Mouse (Mus musculus) hindbrain, embryonic 14.5 days (tissue): ENCODE results near the gene Morc3. TPM values are rescaled to one million over a fixed set of nuclear protein-coding genes. Genes with fewer than 3 reads are reported as not detected.
"Not testable (repeated sequence)": the region's sequence is repeated elsewhere in the genome, so short reads cannot be mapped to it uniquely, and the experiment has no call there.

Experiments
- ATAC-seq: fragments of 200-750 bp; cut with Nextera tagmentation; 2 replicates; pipeline ENCODE4 v1.8.0; 2017; ENCODE audit warnings: moderate number of reproducible peaks, mild to moderate bottlenecking, moderate TSS enrichment, moderate library complexity; ENCODE audit not compliant: low FRiP score
- DNase-seq: peaks from one replicate; pipeline ENCODE4 v3.0.0-alpha.2; 2015; ENCODE audit warnings: low spot score
- H3K27ac ChIP-seq: fragments of 300-500 bp; sonication (generic); 2 replicates; pipeline ENCODE4 v1.5.1; 2014; ENCODE audit warnings: mild to moderate bottlenecking, moderate library complexity
- H3K27me3 ChIP-seq: fragments of 300-500 bp; sonication (generic); 2 replicates; pipeline ENCODE4 v1.6.1; 2014; ENCODE audit warnings: mild to moderate bottlenecking, low read length, mixed read lengths; ENCODE audit not compliant: control insufficient read depth, insufficient read depth
- H3K36me3 ChIP-seq: fragments of 300-500 bp; sonication (generic); replicated peaks from 2 replicates; pipeline ENCODE4 v1.6.1; 2014; ENCODE audit not compliant: control insufficient read depth, insufficient read depth
- H3K4me1 ChIP-seq: fragments of 300-500 bp; sonication (generic); replicated peaks from 2 replicates; pipeline ENCODE4 v1.6.1; 2014; ENCODE audit warnings: antibody characterized with exemption, low read length, mixed read lengths; ENCODE audit not compliant: control insufficient read depth, insufficient read depth
- H3K4me2 ChIP-seq: fragments of 300-500 bp; sonication (generic); replicated peaks from 2 replicates; pipeline ENCODE4 v1.6.1; 2014; ENCODE audit warnings: mild to moderate bottlenecking, moderate library complexity
- H3K4me3 ChIP-seq: fragments of 300-500 bp; sonication (generic); replicated peaks from 2 replicates; pipeline ENCODE4 v1.5.1; 2014; ENCODE audit warnings: mild to moderate bottlenecking, low read length
- H3K9ac ChIP-seq: fragments of 300-500 bp; sonication (generic); 2 replicates; pipeline ENCODE4 v1.6.1; 2014
- H3K9me3 ChIP-seq: fragments of 300-500 bp; sonication (generic); 2 replicates; pipeline ENCODE4 v1.6.1; 2016; ENCODE audit warnings: low read length; ENCODE audit not compliant: control insufficient read depth
- WGBS: fragments of 180-500 bp; shearing (Covaris S2); extraction: QIAGEN DNeasy Blood & Tissue Kit; methylation state at CpG from one replicate; pipeline ENCODE4 v1.1.7; 2014; 5-methylcytosine and 5-hydroxymethylcytosine counted together
- polyA plus RNA-seq: library from polyadenylated mRNA; unstranded; fragments of >200 nt; fragmentation: Nextera tagmentation; extraction: Ambion mirVana; gene quantifications from 2 replicates; pipeline ENCODE4 v1.2.1, GENCODE M21; 2014

The Morc3 gene
- polyA plus RNA-seq, 1 experiment from 2014 or later = 33.6 TPM

GRCm38 (mm10) chr16:93826054-93826453 is 5.9 kb upstream of the Morc3 start:
- H3K4me1 ChIP-seq = no peaks in the 10 kb centered on the region
- 61% methylated on average over 11 of the region's 11 CpGs for WGBS
- no peak for ATAC-seq

GRCm38 (mm10) chr16:93826478-93826877 is 5.4 kb upstream of the Morc3 start:
- 30% methylated on average over 5 of the region's 5 CpGs for WGBS
- not testable (repeated sequence) for H3K4me1 ChIP-seq, DNase-seq, H3K36me3 ChIP-seq, H3K4me3 ChIP-seq, H3K9ac ChIP-seq, H3K27me3 ChIP-seq, H3K27ac ChIP-seq, H3K4me2 ChIP-seq, ATAC-seq
- H3K9me3 ChIP-seq = 0 out of 2 replicates have a peak, but pooled peaks cover 15% of the 10 kb centered on the region

More at GRCm38 (mm10) chr16:93826054-93826453, 5.9 kb upstream of the Morc3 start:
- Histone ChIP-seq H3K9me3 (0 out of 2 replicates have a peak, but pooled peaks cover 15% of the 10 kb centered on the region), H3K36me3 (no peaks in the 10 kb centered on the region), H3K9ac (no peak overlapping the region), H3K4me3 (no peak overlapping the region), H3K27ac (no peak overlapping the region), H3K27me3 (no peaks in the 10 kb centered on the region), H3K4me2 (no peak overlapping the region)
- DNase-seq = no peak

GRCm38 (mm10) chr16:93826909-93827308 is 5.0 kb upstream of the Morc3 start:
- DNase-seq = no peak
- H3K9me3 ChIP-seq = 0 out of 2 replicates have a peak, but pooled peaks cover 15% of the 10 kb centered on the region
- no peak overlapping the region for H3K9ac ChIP-seq
- 92% methylated on average over 6 of the region's 6 CpGs for WGBS
- no peaks in the 10 kb centered on the region for H3K27me3 ChIP-seq
- H3K27ac ChIP-seq = no peak overlapping the region
- H3K36me3 ChIP-seq = no peaks in the 10 kb centered on the region
- H3K4me1 ChIP-seq = no peaks in the 10 kb centered on the region
- no peak for ATAC-seq
- no peak overlapping the region for H3K4me2 ChIP-seq
- no peak overlapping the region for H3K4me3 ChIP-seq

- WGBS = 93% methylated on average over 15 of the region's 15 CpGs
- no peak overlapping the region for H3K27ac ChIP-seq
- no peak for DNase-seq
Observed at GRCm38 (mm10) chr16:93829526-93829925, 2.4 kb upstream of the Morc3 start.

DNA sequence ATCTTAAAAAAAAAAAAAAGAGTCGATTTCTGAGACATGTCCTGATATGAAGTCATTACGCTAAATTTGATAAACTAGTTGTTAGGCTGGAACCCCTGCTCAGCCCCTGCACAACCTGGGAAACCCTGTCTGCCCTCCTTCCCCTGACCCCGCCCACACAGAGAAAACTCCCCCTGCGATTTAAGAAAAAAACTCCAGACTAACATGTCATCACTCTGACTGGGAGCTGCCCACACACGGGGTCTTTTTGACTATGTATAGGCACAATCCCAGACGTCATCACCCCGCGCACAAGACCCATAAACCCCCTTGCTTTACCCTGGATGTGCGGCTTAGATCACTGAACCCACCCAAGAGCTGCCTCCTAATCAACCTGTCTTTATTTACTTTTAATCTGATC is 1.9 kb upstream of the Morc3 start:
- WGBS = 92% methylated on average over 9 of the region's 9 CpGs
- H3K4me2 ChIP-seq = no peak overlapping the region
- H3K4me1 ChIP-seq = peaks cover 13% of the 10 kb centered on the region
- DNase-seq (no peak), ATAC-seq (no peak)
- H3K9ac ChIP-seq = no peak overlapping the region
- no peaks in the 10 kb centered on the region for H3K9me3 ChIP-seq
- H3K4me3 ChIP-seq = no peak overlapping the region
- no peaks in the 10 kb centered on the region for H3K36me3 ChIP-seq
- no peak overlapping the region for H3K27ac ChIP-seq
- no peaks in the 10 kb centered on the region for H3K27me3 ChIP-seq

More at GRCm38 (mm10) chr16:93829526-93829925, 2.4 kb upstream of the Morc3 start:
- Histone ChIP-seq H3K9me3 (no peaks in the 10 kb centered on the region), H3K27me3 (no peaks in the 10 kb centered on the region), H3K36me3 (no peaks in the 10 kb centered on the region), H3K9ac (no peak overlapping the region), H3K4me3 (no peak overlapping the region), H3K4me1 (peaks cover 13% of the 10 kb centered on the region), H3K4me2 (no peak overlapping the region)
- no peak for ATAC-seq

- no peaks in the 10 kb centered on the region for H3K27me3 ChIP-seq
- H3K4me2 ChIP-seq = no peak overlapping the region
- H3K36me3 ChIP-seq = no peaks in the 10 kb centered on the region
- H3K9me3 ChIP-seq = no peaks in the 10 kb centered on the region
- ATAC-seq = no peak
- no peak overlapping the region for H3K9ac ChIP-seq
- H3K4me1 ChIP-seq = peaks cover 13% of the 10 kb centered on the region
- 83% methylated on average over 5 of the region's 5 CpGs for WGBS
- H3K27ac ChIP-seq = no peak overlapping the region
- no peak for DNase-seq
- no peak overlapping the region for H3K4me3 ChIP-seq
Observed at GRCm38 (mm10) chr16:93830916-93831315, 1.0 kb upstream of the Morc3 start.

- peak overlapping the region; percentile 93 for H3K9ac ChIP-seq
- DNase-seq = peak; percentile 38
- H3K4me1 ChIP-seq = peaks cover 13% of the 10 kb centered on the region
- no peaks in the 10 kb centered on the region for H3K36me3 ChIP-seq
- peak overlapping the region; percentile 89 for H3K4me2 ChIP-seq
- H3K9me3 ChIP-seq = no peaks in the 10 kb centered on the region
- H3K27ac ChIP-seq = peak overlapping the region; percentile 95
- under 1% methylated on average over 55 of the region's 69 CpGs for WGBS
- H3K4me3 ChIP-seq = peak overlapping the region; percentile 95
- peak; percentile 71 for ATAC-seq
- H3K27me3 ChIP-seq = no peaks in the 10 kb centered on the region
Observed at GRCm38 (mm10) chr16:93832451-93833276, 743 bp downstream of the Morc3 start.

GRCm38 (mm10) chr16:93833551-93833950 is 1.6 kb downstream of the Morc3 start:
- DNase-seq = no peak
- WGBS = 93% methylated on average over 6 of the region's 6 CpGs
- Histone ChIP-seq H3K4me2 (peak overlapping the region; percentile 89), H3K9ac (no peak overlapping the region), H3K36me3 (no peaks in the 10 kb centered on the region), H3K27ac (no peak overlapping the region), H3K4me1 (peaks cover 13% of the 10 kb centered on the region), H3K27me3 (no peaks in the 10 kb centered on the region), H3K9me3 (no peaks in the 10 kb centered on the region), H3K4me3 (peak overlapping the region; percentile 95; the same call in 1 of the 2 replicates)
- no peak for ATAC-seq

DNA sequence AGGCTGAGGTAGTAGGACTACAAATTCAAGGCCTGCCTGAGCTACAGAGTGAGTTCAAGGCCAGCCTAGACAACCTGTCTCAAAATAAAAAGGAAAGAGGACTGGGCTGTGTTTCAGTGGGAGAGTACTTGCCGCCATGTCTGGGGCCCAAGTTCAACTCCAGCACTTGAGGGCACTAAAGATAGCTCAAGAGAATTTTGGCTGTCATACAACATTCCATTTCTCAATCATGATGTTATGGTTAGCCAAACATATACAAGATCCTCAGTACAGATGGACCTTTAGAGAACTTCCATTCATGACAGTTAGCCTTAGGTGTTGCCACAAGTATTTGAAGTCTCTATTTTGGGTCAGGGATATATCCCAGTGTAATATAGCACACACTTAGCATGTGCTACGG is 2.2 kb downstream of the Morc3 start:
- peaks cover 13% of the 10 kb centered on the region for H3K4me1 ChIP-seq
- ATAC-seq (no peak), DNase-seq (no peak)
- 97% methylated on average over 2 of the region's 2 CpGs for whole genome bisulfite sequencing
- H3K9ac ChIP-seq = no peak overlapping the region
- H3K4me2 ChIP-seq = 0 out of 2 replicates have a peak overlapping the region, but pooled peaks have one; percentile 89
- H3K9me3 ChIP-seq = no peaks in the 10 kb centered on the region
- H3K36me3 ChIP-seq = no peaks in the 10 kb centered on the region
- no peak overlapping the region for H3K27ac ChIP-seq
- H3K27me3 ChIP-seq = no peaks in the 10 kb centered on the region
- no peak overlapping the region for H3K4me3 ChIP-seq
